Mouse (Mus musculus) CD4-positive, CD25-positive, alpha-beta regulatory T cell, adult 2 months (primary cell): Measurements from ENCODE around the gene Snrpb2.
A peak's percentile ranks its signal among the peaks of the same experiment; 100 is the strongest.

ENCODE experiments used
- DNase-seq: peaks from one replicate; pipeline ENCODE4 v3.0.0-alpha.2; 2012; ENCODE audit warnings: low read depth, low spot score

Gene Snrpb2

GRCm38 (mm10) chr2:143062812-143063792 is at the start of gene Snrpb2:
Snrpb2 (plus strand) TSS chr2:143063039.
- DNase-seq = peak; percentile 92

- DNase-seq = no peak
Observed at GRCm38 (mm10) chr2:143013057-143013456, 49.8 kb upstream of the Snrpb2 start.

- no peak for DNase-seq
Observed at GRCm38 (mm10) chr2:143018084-143018483, 44.8 kb upstream of the Snrpb2 start.

GRCm38 (mm10) chr2:143018591-143019130 is 44.2 kb upstream of the Snrpb2 start:
- DNase-seq = no peak

- DNase-seq = no peak
Observed at GRCm38 (mm10) chr2:143019727-143020126, 43.1 kb upstream of the Snrpb2 start.

GRCm38 (mm10) chr2:143023331-143023730 is 39.5 kb upstream of the Snrpb2 start:
- DNase-seq = no peak

- no peak for DNase-seq
Observed at GRCm38 (mm10) chr2:143024226-143024625, 38.6 kb upstream of the Snrpb2 start.

- no peak for DNase-seq
Observed at GRCm38 (mm10) chr2:143031283-143031682, 31.6 kb upstream of the Snrpb2 start.

- DNase-seq = no peak
Observed at GRCm38 (mm10) chr2:143032378-143033255, 30.2 kb upstream of the Snrpb2 start.

GRCm38 (mm10) chr2:143034350-143035085 is 28.3 kb upstream of the Snrpb2 start:
- DNase-seq = no peak

GRCm38 (mm10) chr2:143035086-143035593 is 27.7 kb upstream of the Snrpb2 start:
- DNase-seq = no peak

- no peak for DNase-seq
Observed at GRCm38 (mm10) chr2:143041596-143041995, 21.2 kb upstream of the Snrpb2 start.

- no peak for DNase-seq
Observed at GRCm38 (mm10) chr2:143055251-143055650, 7.6 kb upstream of the Snrpb2 start.

- DNase-seq = no peak
Observed at GRCm38 (mm10) chr2:143056736-143057135, 6.1 kb upstream of the Snrpb2 start.

- DNase-seq = no peak
Observed at GRCm38 (mm10) chr2:143062432-143062811, 417 bp upstream of the Snrpb2 start.

- no peak for DNase-seq
Observed at GRCm38 (mm10) chr2:143065914-143066313, 3.1 kb downstream of the Snrpb2 start.

GRCm38 (mm10) chr2:143078198-143078851 is 15.5 kb downstream of the Snrpb2 start, which contains the start of gene Otor:
Otor (plus strand) TSS chr2:143078473.
- DNase-seq = no peak

- no peak for DNase-seq
Observed at GRCm38 (mm10) chr2:143081693-143082092, 18.9 kb downstream of the Snrpb2 start.

GRCm38 (mm10) chr2:143084852-143085397 is 22.1 kb downstream of the Snrpb2 start:
- DNase-seq = no peak

GRCm38 (mm10) chr2:143089866-143090265 is 27.0 kb downstream of the Snrpb2 start:
- no peak for DNase-seq
